Mouse (Mus musculus): ENCODE results near the gene Kctd20. TPM values are rescaled to one million over a fixed set of nuclear protein-coding genes. Genes with fewer than 3 reads are reported as not detected.
A peak's percentile ranks its signal among the peaks of the same experiment; 100 is the strongest.

Kctd20 gene
- polyA plus RNA-seq, 1 experiment from 2014 or later, result 85.0 TPM

DNA sequence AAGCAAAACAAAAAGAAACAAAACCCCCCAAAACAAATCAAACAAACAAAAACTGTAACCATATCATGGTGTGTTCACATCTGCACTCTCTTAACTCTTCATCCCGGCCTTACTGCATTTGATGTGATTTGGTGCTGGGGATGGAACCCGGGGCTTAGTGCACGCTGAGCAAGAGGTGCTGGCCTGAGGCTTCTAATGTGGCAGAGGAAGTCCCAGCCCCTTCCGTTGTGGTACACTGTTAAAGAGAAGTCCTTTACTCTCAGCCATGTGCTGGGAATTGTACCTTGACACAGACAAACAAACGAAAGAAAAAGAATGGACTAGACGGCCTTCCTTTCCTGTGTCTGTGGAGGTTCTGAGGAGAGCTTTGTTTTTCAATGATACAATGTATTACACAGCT is 29.7 kb upstream of the Kctd20 start:
- Histone ChIP-seq H3K9me3 (no peaks in the 10 kb centered on the region), H3K27ac (replicated peaks) (no peak overlapping the region), H3K4me1 (replicated peaks) (no peaks in the 10 kb centered on the region), H3K27me3 (no peaks in the 10 kb centered on the region), H3K36me3 (no peaks in the 10 kb centered on the region), H3K4me2 (no peak overlapping the region), H3K9ac (no peak overlapping the region), H3K4me3 (no peak overlapping the region)
- no peak for ATAC-seq (ENCODE audit: low FRiP score, low read depth)
- 77% methylated on average over 6 of the region's 6 CpGs for WGBS

DNA sequence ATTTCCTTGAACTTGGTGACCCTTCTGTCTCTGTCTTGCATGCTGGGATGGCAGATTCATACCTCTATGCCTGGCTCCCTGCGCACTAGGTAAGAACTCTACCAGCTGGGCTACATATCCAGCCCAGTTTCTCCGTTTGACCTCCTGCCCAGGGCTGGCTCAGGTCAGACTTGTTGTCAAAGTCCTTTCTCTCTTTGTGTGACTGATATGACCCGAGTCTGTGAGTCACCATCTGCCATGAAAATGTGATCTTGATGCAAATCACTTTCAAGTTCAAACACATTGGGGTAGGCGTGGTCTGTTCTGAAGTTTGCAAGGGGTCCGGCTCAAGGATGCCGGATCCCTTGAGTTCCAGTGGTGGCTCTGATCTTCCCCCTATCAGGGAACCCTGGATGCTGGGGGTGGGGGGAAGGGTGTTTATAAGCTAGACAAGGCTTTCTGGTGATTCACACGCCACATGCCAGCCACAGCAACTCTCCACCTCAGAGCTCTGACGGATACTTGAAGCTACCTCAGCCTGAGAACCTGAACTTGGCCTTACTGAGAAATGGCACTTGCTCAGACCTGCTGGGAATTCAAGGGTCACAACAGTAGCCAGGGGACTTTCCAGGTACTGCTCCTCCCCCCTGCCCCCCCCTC is 26.7 kb upstream of the Kctd20 start:
- Histone ChIP-seq H3K4me1 (replicated peaks) (peaks cover under 1% of the 10 kb centered on the region), H3K27me3 (no peaks in the 10 kb centered on the region), H3K9ac (no peak overlapping the region), H3K36me3 (no peaks in the 10 kb centered on the region), H3K27ac (replicated peaks) (no peak overlapping the region), H3K4me2 (no peak overlapping the region), H3K4me3 (no peak overlapping the region), H3K9me3 (no peaks in the 10 kb centered on the region)
- no peak for ATAC-seq (ENCODE audit: low FRiP score, low read depth)
- WGBS, result 82% methylated on average over 8 of the region's 8 CpGs

DNA sequence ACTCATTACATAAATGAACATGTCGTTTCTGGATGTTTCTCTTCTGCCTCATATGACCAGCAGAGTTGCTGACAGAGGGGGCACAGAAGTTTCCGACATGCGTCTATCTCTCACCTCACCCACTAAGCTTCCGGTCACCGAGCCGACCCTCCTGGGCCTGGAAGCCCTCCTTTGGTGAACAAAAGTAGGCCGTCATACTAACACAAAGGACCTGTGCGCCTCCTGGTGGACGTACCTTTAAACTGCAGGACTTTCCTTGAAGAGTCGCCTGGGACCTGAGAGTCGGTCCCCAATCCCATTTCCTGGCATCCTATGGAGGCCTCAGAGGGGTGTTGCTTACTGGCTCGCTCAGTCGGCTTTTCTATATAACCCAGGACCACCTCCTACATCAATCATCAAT is 25.4 kb upstream of the Kctd20 start:
- WGBS, result 13% methylated on average over 13 of the region's 13 CpGs

DNA sequence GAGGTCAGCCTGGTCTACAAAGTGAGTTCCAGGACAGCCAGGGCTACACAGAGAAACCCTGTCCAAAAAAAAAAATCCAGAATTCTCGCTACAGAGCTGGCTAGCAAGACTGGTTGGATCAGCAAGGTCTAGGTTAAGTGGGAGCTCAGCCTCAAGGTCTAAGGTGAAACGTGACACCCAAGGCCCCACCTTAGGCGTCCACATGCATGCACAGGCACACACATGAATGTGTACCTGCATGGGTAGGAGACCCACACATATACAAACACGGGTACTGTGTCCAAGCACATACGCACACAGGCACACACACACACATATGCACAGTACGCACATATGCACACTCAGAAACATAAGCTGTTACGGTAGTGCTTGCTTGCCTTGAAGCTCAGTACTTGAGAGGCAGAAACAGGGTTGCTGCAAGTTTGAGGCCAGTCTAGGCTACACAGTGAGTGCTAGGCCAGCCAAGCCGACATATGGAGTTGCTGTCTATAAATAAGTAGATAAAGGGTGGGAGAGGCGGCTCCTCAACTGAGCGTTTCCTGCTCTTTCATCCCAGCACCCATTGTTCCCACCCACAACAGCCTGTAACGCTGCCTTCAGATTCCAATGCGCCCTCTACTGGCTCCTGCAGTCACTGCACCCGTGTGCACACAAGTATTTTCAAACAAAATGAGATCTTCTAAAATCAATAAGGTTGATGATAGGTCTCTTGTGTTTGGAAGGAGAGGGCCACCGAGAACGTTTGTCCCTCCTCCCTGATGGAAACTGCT is 24.7 kb upstream of the Kctd20 start:
- Histone ChIP-seq H3K4me1 (replicated peaks) (peaks cover 9% of the 10 kb centered on the region), H3K27ac (replicated peaks) (no peak overlapping the region), H3K36me3 (no peaks in the 10 kb centered on the region), H3K9me3 (no peaks in the 10 kb centered on the region), H3K27me3 (no peaks in the 10 kb centered on the region), H3K4me2 (no peak overlapping the region), H3K4me3 (no peak overlapping the region), H3K9ac (no peak overlapping the region)
- 51% methylated on average over 15 of the region's 15 CpGs for WGBS
- peak; percentile 35; the same call in 1 of the 2 replicates for ATAC-seq (ENCODE audit: low FRiP score, low read depth)

More for the DNA sequence above, 25.4 kb upstream of the Kctd20 start:
- Histone ChIP-seq H3K9me3 (no peaks in the 10 kb centered on the region), H3K4me3 (no peak overlapping the region), H3K27me3 (no peaks in the 10 kb centered on the region), H3K27ac (replicated peaks) (no peak overlapping the region), H3K9ac (no peak overlapping the region), H3K36me3 (no peaks in the 10 kb centered on the region), H3K4me1 (replicated peaks) (peaks cover 9% of the 10 kb centered on the region), H3K4me2 (no peak overlapping the region)
- no peak for ATAC-seq (ENCODE audit: low FRiP score, low read depth)

DNA sequence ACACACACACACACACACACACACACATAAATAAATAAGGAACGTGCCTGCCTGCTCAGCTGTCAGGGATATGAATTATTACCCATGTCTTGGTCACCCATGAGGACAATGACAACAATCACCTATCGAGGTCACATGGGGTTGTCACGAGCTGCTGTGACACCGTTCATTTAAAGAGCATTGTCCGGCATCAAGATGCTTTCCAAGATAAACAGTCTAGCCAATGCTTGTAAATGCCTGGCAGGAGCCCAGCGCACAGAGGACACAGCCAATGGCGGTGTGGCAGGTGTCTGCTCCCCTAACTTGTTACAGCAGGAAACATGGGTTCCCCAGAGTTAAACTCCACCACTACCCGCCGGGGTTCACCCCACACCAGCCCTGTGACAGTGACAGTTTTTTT is 23.7 kb upstream of the Kctd20 start:
- H3K36me3 ChIP-seq, result no peaks in the 10 kb centered on the region
- peaks cover 9% of the 10 kb centered on the region for H3K4me1 ChIP-seq (replicated peaks)
- no peak overlapping the region for H3K4me2 ChIP-seq
- H3K27me3 ChIP-seq, result no peaks in the 10 kb centered on the region
- H3K9ac ChIP-seq, result no peak overlapping the region
- H3K4me3 ChIP-seq, result no peak overlapping the region
- WGBS, result 80% methylated on average over 9 of the region's 9 CpGs
- ATAC-seq (ENCODE audit: low FRiP score, low read depth), result no peak
- no peak overlapping the region for H3K27ac ChIP-seq (replicated peaks)
- no peaks in the 10 kb centered on the region for H3K9me3 ChIP-seq

DNA sequence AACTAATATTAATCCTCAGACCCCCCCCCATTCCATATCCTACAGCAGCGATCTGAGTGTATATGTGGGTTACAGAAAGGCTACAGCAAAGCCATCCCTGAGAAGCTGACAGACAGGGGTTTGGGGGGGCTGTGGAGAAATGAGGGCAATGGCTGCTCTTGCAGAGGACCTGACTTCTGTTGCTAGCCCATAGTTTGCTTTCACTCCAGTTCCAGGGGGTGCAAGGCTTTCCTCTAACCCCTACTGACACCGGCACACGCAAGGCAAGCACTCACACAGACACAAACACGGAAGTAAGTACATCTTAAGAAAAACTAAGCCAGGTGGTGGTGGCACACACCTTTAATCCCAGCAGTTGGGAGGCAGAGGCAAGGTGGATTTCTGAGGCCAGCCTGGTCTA is 22.4 kb upstream of the Kctd20 start:
- Histone ChIP-seq H3K27ac (replicated peaks) (no peak overlapping the region), H3K4me3 (no peak overlapping the region), H3K36me3 (no peaks in the 10 kb centered on the region), H3K4me2 (no peak overlapping the region), H3K4me1 (replicated peaks) (peaks cover 9% of the 10 kb centered on the region), H3K9ac (no peak overlapping the region), H3K27me3 (no peaks in the 10 kb centered on the region), H3K9me3 (no peaks in the 10 kb centered on the region)
- WGBS, result 94% methylated on average over 4 of the region's 4 CpGs
- ATAC-seq (ENCODE audit: low FRiP score, low read depth), result no peak

DNA sequence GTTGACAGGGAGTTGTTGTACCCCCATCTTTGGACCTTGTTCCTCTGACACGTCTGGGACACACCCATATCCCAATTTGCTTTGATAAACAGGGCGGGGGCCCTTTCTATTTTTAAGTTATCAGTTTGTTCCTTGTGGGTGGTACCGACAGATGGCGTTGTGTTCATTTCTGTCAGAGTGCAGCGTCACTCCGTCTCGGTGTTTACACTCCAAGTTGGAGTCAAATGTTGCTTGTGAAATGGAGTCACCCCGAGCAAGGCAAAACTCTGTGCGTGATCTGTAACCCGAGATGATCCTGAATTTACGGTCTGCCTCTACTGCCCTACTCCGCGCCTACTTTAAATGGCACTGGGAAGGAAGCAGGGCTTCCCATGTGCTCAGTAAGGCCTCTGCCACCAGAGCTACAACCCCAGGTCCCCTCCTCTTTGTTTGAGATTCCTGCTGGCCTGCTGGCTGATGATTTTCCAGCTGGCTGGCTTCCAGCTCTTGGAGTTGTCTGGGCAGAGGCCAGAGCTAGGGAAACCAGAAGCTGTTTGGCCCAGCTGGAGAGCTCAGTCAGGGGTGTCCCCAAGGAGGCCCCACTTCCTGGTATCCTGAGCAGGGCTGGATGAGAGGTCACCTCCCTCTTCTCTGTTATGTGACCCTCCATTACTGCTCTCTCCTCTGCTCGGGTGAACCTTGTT is 21.2 kb upstream of the Kctd20 start:
- H3K4me1 ChIP-seq (replicated peaks), result peaks cover 9% of the 10 kb centered on the region
- no peak overlapping the region for H3K4me3 ChIP-seq
- no peaks in the 10 kb centered on the region for H3K9me3 ChIP-seq
- no peaks in the 10 kb centered on the region for H3K36me3 ChIP-seq
- ATAC-seq (ENCODE audit: low FRiP score, low read depth), result peak; percentile 54
- H3K27me3 ChIP-seq, result no peaks in the 10 kb centered on the region
- WGBS, result 14% methylated on average over 14 of the region's 14 CpGs
- H3K27ac ChIP-seq (replicated peaks), result peak overlapping the region; percentile 21
- H3K9ac ChIP-seq, result no peak overlapping the region
- H3K4me2 ChIP-seq, result peak overlapping the region; percentile 35

DNA sequence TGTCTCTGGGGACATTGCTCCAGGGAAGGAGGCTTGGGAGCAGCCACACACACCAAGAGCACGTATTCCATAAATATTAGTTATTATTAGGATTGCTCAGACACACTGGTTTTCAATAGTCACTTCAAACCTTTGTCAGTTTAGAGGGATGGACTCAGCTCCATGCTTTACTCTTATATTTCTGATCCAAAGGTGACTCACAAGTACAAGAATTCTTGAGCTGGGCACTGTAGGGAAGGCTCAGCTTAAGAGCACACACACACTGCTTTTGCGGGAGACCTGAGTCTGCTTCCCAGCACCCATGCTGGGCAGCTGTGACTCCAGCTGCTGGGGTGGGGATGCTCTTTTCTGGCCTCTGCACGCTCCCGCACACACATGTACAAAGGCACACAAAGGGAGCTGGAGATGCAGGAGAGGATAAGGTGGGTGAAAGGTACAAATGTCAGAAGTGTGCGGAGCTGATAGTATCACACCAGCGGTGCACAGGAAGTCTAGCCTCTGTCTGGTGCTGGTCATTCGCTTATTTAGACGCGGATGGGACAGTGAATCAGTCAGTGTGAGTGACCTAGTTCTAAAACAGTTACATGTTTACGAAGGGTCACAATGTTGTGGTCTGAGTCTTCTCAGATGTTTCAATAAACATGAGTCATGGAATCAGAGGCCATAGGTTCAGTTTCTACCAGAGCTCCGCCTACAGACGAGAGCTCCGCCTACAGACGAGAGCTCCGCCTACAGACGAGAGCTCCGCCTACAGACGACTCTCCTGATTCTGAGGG is 20.1 kb upstream of the Kctd20 start:
- H3K4me1 ChIP-seq (replicated peaks), result peaks cover 9% of the 10 kb centered on the region
- no peaks in the 10 kb centered on the region for H3K9me3 ChIP-seq
- ATAC-seq (ENCODE audit: low FRiP score, low read depth), result no peak
- H3K27ac ChIP-seq (replicated peaks), result no peak overlapping the region
- H3K9ac ChIP-seq, result no peak overlapping the region
- H3K4me3 ChIP-seq, result no peak overlapping the region
- no peak overlapping the region for H3K4me2 ChIP-seq
- H3K27me3 ChIP-seq, result no peaks in the 10 kb centered on the region
- WGBS, result 91% methylated on average over 18 of the region's 18 CpGs
- no peaks in the 10 kb centered on the region for H3K36me3 ChIP-seq

DNA sequence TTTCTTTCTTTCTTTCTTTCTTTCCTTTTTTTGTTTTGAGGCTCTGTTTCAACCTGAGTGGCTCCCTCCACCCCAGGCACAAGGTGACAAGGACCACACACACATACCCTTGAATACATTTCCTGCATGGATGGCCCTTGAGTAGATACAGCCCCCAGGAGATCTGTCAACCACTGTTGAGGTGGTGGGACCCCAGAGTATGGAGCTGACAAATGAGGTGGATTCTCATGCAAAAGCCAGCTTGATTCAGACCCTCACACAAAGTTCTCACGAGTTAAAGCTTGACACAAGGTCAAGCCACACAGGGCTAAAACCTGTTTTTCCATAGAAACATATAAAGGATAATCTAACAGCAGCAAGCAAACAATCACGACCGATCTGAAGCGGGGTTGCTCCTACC is 19.5 kb upstream of the Kctd20 start:
- 83% methylated on average over 4 of the region's 4 CpGs for WGBS
- no peak overlapping the region for H3K27ac ChIP-seq (replicated peaks)

DNA sequence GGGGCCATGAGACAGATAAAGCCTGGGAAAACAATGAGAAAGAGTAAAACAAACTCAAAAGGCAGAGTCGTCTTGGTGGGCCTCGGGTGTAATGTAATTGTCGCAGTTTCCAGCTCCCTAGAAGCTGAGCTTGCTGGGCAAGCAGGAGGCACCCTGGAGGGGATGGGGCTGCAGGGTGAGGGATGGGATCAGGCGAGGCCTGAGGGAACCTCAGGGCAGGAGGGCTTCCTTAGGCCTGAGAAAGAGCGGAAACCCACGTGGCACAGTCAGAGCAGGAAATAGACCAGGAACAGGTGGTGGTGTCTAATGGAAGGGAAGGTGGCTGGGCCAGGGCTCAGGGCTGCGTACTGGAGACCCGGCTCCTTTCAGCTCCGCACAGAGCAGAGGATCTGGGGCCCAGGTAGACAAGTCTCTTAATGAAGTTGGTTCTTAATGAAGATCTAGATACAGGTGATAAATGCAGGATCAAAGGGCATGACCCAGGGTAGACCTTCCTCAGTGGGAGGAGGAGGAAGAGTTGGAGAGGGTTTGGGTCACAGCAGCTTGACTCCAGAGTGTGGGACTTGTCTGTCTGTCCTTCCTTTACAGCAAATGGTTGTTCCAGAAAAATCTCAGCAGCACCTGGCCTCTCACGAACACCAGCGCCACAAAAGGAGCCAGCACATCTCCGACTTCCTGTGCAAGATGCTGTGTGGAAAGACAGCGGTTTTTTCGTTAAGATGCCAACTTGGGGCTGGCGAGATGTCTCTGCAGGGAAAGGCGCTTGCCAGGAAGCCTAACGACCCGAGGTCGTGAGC is 17.4 kb upstream of the Kctd20 start:
- H3K4me3 ChIP-seq, result no peak overlapping the region
- H3K4me1 ChIP-seq (replicated peaks), result peaks cover 9% of the 10 kb centered on the region
- H3K27me3 ChIP-seq, result no peaks in the 10 kb centered on the region
- ATAC-seq (ENCODE audit: low FRiP score, low read depth), result no peak
- no peak overlapping the region for H3K9ac ChIP-seq
- no peaks in the 10 kb centered on the region for H3K36me3 ChIP-seq
- H3K4me2 ChIP-seq, result no peak overlapping the region
- H3K9me3 ChIP-seq, result no peaks in the 10 kb centered on the region
- WGBS, result 78% methylated on average over 19 of the region's 19 CpGs
- H3K27ac ChIP-seq (replicated peaks), result no peak overlapping the region

More for the DNA sequence above, 19.5 kb upstream of the Kctd20 start:
- Histone ChIP-seq H3K9me3 (no peaks in the 10 kb centered on the region), H3K9ac (no peak overlapping the region), H3K4me1 (replicated peaks) (peaks cover 9% of the 10 kb centered on the region), H3K36me3 (no peaks in the 10 kb centered on the region), H3K4me2 (no peak overlapping the region), H3K27me3 (no peaks in the 10 kb centered on the region), H3K4me3 (no peak overlapping the region)
- ATAC-seq (ENCODE audit: low FRiP score, low read depth), result no peak

DNA sequence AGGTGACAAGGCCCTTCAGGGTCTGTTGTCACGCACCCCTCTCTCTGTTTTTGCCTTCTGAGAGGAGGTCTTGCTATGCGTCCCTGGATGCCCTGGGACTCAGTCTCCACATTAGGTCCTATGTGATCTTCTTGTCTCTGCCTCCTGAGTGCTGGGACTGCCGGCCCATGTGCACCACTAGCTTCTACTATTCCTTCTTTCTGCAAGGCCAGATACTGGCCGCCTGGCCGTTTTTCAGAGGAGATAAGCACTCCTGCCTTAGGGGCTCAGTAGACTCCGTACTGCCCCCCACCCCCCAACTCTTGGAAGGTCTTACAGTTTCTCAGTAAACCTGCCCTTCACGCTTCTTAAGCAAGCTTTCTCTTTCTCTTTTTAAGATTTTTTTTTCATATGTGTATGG is 15.6 kb upstream of the Kctd20 start:
- WGBS, result 89% methylated on average over 7 of the region's 7 CpGs
- H3K27ac ChIP-seq (replicated peaks), result no peak overlapping the region
- no peak overlapping the region for H3K9ac ChIP-seq
- H3K36me3 ChIP-seq, result no peaks in the 10 kb centered on the region
- ATAC-seq (ENCODE audit: low FRiP score, low read depth), result no peak
- H3K9me3 ChIP-seq, result no peaks in the 10 kb centered on the region
- H3K4me2 ChIP-seq, result no peak overlapping the region
- no peaks in the 10 kb centered on the region for H3K4me1 ChIP-seq (replicated peaks)
- H3K4me3 ChIP-seq, result no peak overlapping the region
- no peaks in the 10 kb centered on the region for H3K27me3 ChIP-seq
